Mouse (Mus musculus): ENCODE measurements around the gene Alas2. TPM values are rescaled to one million over a fixed set of nuclear protein-coding genes. Genes with fewer than 3 reads are reported as not detected.

Gene Alas2
- polyA plus RNA-seq (2012; rRNA removed), result 8.2 and 15.9 TPM in 2 replicates

GRCm38 (mm10) chrX:150547239-150547638, at the start of gene Alas2:
TSS of gene Alas2 (plus strand) at chrX:150547375.

DNA sequence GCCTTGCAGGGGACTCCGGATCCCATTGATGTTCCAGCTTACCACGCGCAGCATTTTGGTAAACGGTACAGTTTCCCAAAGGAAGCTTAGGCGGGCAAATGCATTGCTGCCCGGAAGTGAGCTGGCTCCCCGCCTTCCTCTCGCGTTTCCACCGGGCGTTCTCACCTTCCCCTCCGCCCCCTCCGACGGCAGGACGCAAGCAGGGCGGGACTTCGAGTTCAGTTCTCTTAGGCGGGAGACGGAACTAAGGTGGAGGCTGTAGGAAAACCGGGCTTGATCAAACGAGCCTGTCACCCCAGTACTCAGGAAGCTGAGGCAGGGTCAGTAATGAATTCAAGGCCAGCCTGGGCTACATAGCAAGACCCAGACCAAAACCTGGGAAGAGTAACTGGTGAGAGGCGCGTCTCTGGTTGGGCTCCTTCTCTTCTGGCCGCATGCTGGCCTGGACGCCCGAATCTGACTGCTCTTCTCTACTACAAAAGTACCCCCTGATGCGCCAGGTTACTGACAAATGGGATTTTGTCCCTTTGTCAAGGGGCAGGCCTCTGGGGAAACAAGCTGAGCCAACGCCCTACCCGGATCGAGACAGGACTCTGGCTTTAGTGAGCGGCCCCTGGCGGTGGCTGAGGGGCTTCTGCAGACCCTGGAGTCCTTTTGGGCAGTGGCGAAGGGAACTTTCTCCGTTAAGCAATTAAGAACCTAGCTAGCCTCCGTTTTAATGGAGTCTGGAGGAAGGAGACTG, 41.0 kb downstream of the Alas2 start, which contains the start of gene Pfkfb1:
Gene Pfkfb1, plus strand, starts transcription at position 207 of the 742 bp plus-strand sequence.

DNA sequence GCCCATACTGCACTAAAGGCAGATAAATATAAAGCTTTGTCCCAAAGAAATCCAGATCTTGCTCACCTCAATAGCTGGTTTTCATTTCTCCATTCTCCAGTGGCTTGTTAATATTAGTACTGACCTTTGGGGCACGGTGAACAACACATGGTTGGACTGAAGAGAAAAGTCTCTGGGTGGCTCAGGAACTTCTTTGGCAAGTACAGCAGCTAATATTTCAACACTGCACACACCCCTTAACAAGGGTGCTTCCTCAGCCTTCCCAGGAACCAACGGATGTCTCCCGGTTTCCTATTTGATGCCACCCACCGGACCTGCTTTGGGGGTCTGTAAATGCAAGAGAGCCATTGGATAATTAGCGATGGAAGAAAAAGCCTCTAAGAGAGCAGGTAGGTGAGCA, 42.5 kb downstream of the Alas2 start, which contains the start of gene Apex2:
Gene Apex2, minus strand, starts transcription at position 173 of the 400 bp plus-strand sequence.

Other genes starting within 250 kb of the Alas2 start
- 60.5 and 62.9 TPM in 2 replicates for gene Tmem29, start 88.2 kb upstream of the Alas2 start, polyA plus RNA-seq (2012; rRNA removed)
- gene Pfkfb1, start 40.9 kb downstream of the Alas2 start, polyA plus RNA-seq (2012; rRNA removed), result 6.6 and 7.9 TPM in 2 replicates
- 22.6 and 25.4 TPM in 2 replicates for gene Apex2, start 42.5 kb downstream of the Alas2 start, polyA plus RNA-seq (2012; rRNA removed)
- gene Tro, start 110.2 kb downstream of the Alas2 start, polyA plus RNA-seq (2012; rRNA removed), result 102 and 104 TPM in 2 replicates

Measured in central nervous system, embryonic 14 days (tissue).